Mouse (Mus musculus) liver, adult 2 months (tissue): Measurements from ENCODE around the gene P2rx3. TPM values are rescaled to one million over a fixed set of nuclear protein-coding genes. Genes with fewer than 3 reads are reported as not detected.

Source experiments
- DNase-seq: peaks from one replicate; pipeline ENCODE4 v3.0.0-alpha.2; 2011; ENCODE audit warnings: low read depth, low spot score; ENCODE audit errors: extremely low read depth
- H3K27ac ChIP-seq: fragments of 200-500 bp; replicated peaks from 2 replicates; pipeline ENCODE4 v1.5.1; 2012; ENCODE audit warnings: low read depth, mild to moderate bottlenecking, control low read depth, inconsistent platforms, low read length; ENCODE audit not compliant: insufficient read depth
- H3K27me3 ChIP-seq: fragments of 200-500 bp; 2 replicates; pipeline ENCODE4 v1.6.1; 2012; ENCODE audit warnings: mild to moderate bottlenecking, moderate library complexity, low read length, inconsistent platforms; ENCODE audit not compliant: control insufficient read depth, insufficient read depth
- H3K36me3 ChIP-seq: fragments of 200-500 bp; 2 replicates; pipeline ENCODE4 v1.6.1; 2012; ENCODE audit warnings: low read length, inconsistent platforms; ENCODE audit not compliant: control insufficient read depth, insufficient read depth
- H3K4me1 ChIP-seq: fragments of 200-500 bp; 2 replicates; pipeline ENCODE4 v1.6.1; 2011; ENCODE audit warnings: low read length; ENCODE audit not compliant: control insufficient read depth, insufficient read depth
- H3K4me3 ChIP-seq: fragments of 200-500 bp; 2 replicates; pipeline ENCODE4 v1.5.1; 2011; ENCODE audit warnings: low read depth, mild to moderate bottlenecking, control low read depth, low read length, moderate library complexity; ENCODE audit not compliant: insufficient read depth
- H3K79me2 ChIP-seq: fragments of 200-500 bp; 2 replicates; pipeline ENCODE4 v1.6.1; 2012; ENCODE audit warnings: inconsistent platforms, mild to moderate bottlenecking, low read length, moderate library complexity; ENCODE audit not compliant: control insufficient read depth, insufficient read depth
- H3K9ac ChIP-seq: fragments of 200-500 bp; 2 replicates; pipeline ENCODE4 v1.6.1; 2012; ENCODE audit warnings: low read depth, mild to moderate bottlenecking, control low read depth, inconsistent platforms, low read length
- CTCF ChIP-seq: fragments of 200-500 bp; IDR thresholded peaks from 2 replicates; pipeline ENCODE4 v1.5.1; 2011; ENCODE audit warnings: low read depth, low read length, control low read depth
- POLR2A ChIP-seq: fragments of 200-500 bp; IDR thresholded peaks from 2 replicates; pipeline ENCODE4 v1.6.1; 2011; ENCODE audit warnings: low read length, control low read depth; ENCODE audit not compliant: insufficient read depth; ENCODE audit errors: extremely low read depth
- WGBS: fragments of 180-500 bp; shearing (Covaris S2); methylation state at CpG from one replicate; pipeline ENCODE4 v1.1.7; 2018; 5-methylcytosine and 5-hydroxymethylcytosine counted together
- polyA plus RNA-seq: library from polyadenylated mRNA; depleted of rRNA; stranded (reverse); fragments of >200 nt; gene quantifications from 2 replicates; pipeline ENCODE4 v1.2.3, GENCODE M21; 2012
- total RNA-seq: library from RNA; depleted of rRNA; stranded (reverse); fragments of >200 nt; gene quantifications from 2 replicates; pipeline ENCODE4 v1.2.3, GENCODE M21; 2014

P2rx3 gene
- total and polyA plus RNA-seq, 2 experiments = 2.1 to 2.8 TPM

GRCm38 (mm10) chr2:85026178-85026577 is 11.1 kb downstream of the P2rx3 start:
- DNase-seq = no peak
- Histone ChIP-seq H3K36me3 (no peaks in the 10 kb centered on the region), H3K27ac (no peak overlapping the region), H3K4me1 (peaks cover 4% of the 10 kb centered on the region), H3K9ac (no peak overlapping the region), H3K27me3 (no peaks in the 10 kb centered on the region), H3K4me3 (no peak overlapping the region), H3K79me2 (no peaks in the 10 kb centered on the region)
- TF ChIP-seq POLR2A (no peak), CTCF (no peak)
- WGBS = 79% methylated on average over 3 of the region's 3 CpGs

GRCm38 (mm10) chr2:85022043-85022442 is 15.2 kb downstream of the P2rx3 start:
- TF ChIP-seq CTCF (peak; percentile 82), POLR2A (no peak)
- peak; percentile 42 for DNase-seq
- no peak overlapping the region for H3K9ac ChIP-seq
- H3K79me2 ChIP-seq = no peaks in the 10 kb centered on the region
- no peaks in the 10 kb centered on the region for H3K36me3 ChIP-seq
- no peak overlapping the region for H3K27ac ChIP-seq
- no peaks in the 10 kb centered on the region for H3K27me3 ChIP-seq
- WGBS = 31% methylated on average over 4 of the region's 4 CpGs
- no peak overlapping the region for H3K4me3 ChIP-seq
- peaks cover 6% of the 10 kb centered on the region for H3K4me1 ChIP-seq

GRCm38 (mm10) chr2:85014588-85014982 is 22.7 kb downstream of the P2rx3 start:
- no peak for TF ChIP-seq CTCF
- WGBS = 72% methylated on average over 3 of the region's 3 CpGs
- Histone ChIP-seq H3K4me1 (no peaks in the 10 kb centered on the region), H3K36me3 (no peaks in the 10 kb centered on the region), H3K4me3 (no peak overlapping the region), H3K27me3 (no peaks in the 10 kb centered on the region), H3K9ac (no peak overlapping the region), H3K79me2 (no peaks in the 10 kb centered on the region), H3K27ac (no peak overlapping the region)
- no peak for DNase-seq

GRCm38 (mm10) chr2:85013826-85014587 is 23.3 kb downstream of the P2rx3 start:
- Histone ChIP-seq H3K9ac (no peak overlapping the region), H3K4me3 (no peak overlapping the region), H3K4me1 (peaks cover 3% of the 10 kb centered on the region; the same call in 1 of the 2 replicates), H3K27ac (no peak overlapping the region), H3K36me3 (no peaks in the 10 kb centered on the region), H3K79me2 (no peaks in the 10 kb centered on the region), H3K27me3 (no peaks in the 10 kb centered on the region)
- no peak for DNase-seq
- 87% methylated on average over 5 of the region's 5 CpGs for WGBS
- TF ChIP-seq CTCF (no peak), POLR2A (no peak)

- Histone ChIP-seq H3K4me3 (no peak overlapping the region), H3K9ac (no peak overlapping the region), H3K36me3 (no peaks in the 10 kb centered on the region), H3K27me3 (no peaks in the 10 kb centered on the region), H3K4me1 (peaks cover 3% of the 10 kb centered on the region; the same call in 1 of the 2 replicates), H3K79me2 (no peaks in the 10 kb centered on the region), H3K27ac (no peak overlapping the region)
- no peak for DNase-seq
- 93% methylated on average over 14 of the region's 14 CpGs for WGBS
- no peak for TF ChIP-seq CTCF
- no peak for TF ChIP-seq POLR2A
Observed at GRCm38 (mm10) chr2:85012679-85013078, 24.6 kb downstream of the P2rx3 start.

DNA sequence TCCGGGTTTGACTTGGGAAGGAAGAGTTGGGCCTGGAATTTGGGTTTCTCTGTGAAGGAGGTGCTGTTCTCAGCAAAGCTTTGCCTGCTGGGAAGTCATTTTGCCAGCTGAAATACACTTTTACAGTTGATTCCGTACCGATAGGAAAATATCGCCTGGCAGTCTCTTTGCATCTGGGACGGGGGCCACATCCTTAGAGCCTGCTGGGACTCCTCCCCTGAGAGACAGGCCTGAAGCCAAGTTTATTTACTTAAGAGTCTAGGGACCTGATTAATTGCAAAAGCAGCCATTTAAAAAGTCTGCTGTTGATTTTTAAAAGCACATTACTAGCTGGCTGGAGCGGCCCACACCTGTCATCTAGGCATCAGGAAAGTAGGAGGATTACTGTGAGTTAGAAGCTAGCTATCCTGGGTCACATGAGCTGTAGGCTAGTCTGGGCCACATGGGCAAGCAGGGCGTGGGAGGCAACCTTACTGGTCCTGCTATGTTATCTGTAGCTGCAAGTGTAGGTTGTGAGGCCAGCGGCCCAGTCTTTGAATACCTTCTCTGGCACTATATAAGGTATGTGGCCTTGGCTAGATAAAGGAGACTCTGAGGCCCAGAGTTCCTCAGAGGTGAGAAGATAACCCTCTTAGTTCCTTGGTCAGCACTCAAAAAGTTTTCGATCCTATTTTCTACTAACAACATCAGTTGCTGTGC is 25.2 kb downstream of the P2rx3 start:
- Histone ChIP-seq H3K9ac (no peak overlapping the region), H3K36me3 (no peaks in the 10 kb centered on the region), H3K27ac (no peak overlapping the region), H3K4me1 (peaks cover 3% of the 10 kb centered on the region; the same call in 1 of the 2 replicates), H3K79me2 (no peaks in the 10 kb centered on the region), H3K4me3 (no peak overlapping the region), H3K27me3 (no peaks in the 10 kb centered on the region)
- DNase-seq = no peak
- TF ChIP-seq CTCF (no peak), POLR2A (no peak)
- 78% methylated on average over 9 of the region's 9 CpGs for WGBS
